Mouse (Mus musculus) stomach, postnatal 0 days (tissue): Measurements from ENCODE around the gene Gnai1.

Source experiments
- CTCF ChIP-seq: IDR thresholded peaks from 2 replicates; pipeline ENCODE4 v1.5.1; 2016; ENCODE audit warnings: antibody characterized with exemption, low read depth, mild to moderate bottlenecking, moderate library complexity
- EP300 ChIP-seq: optimal IDR thresholded peaks from 2 replicates; pipeline ENCODE3; 2016; ENCODE audit warnings: antibody characterized with exemption

GRCm38 (mm10) chr5:18323534-18323933 is 36.6 kb downstream of the Gnai1 start:
- TF ChIP-seq EP300 (no peak), CTCF (no peak)
